Mouse (Mus musculus) thymus, adult 2 months (tissue): ENCODE measurements around the gene Tradd.

Experiments used
- CTCF ChIP-seq: fragments of 200-500 bp; IDR thresholded peaks from 2 replicates; pipeline ENCODE4 v1.5.1; 2012; ENCODE audit warnings: mild to moderate bottlenecking, control low read depth, low read length, moderate library complexity, borderline replicate concordance; ENCODE audit not compliant: control insufficient read depth, poor library complexity, insufficient read depth; ENCODE audit errors: extremely low read depth
- POLR2A ChIP-seq: fragments of 200-500 bp; IDR thresholded peaks from 2 replicates; pipeline ENCODE4 v1.6.1; 2012; ENCODE audit warnings: mild to moderate bottlenecking, low read length, control low read depth, moderate library complexity; ENCODE audit not compliant: control insufficient read depth, poor library complexity, insufficient read depth; ENCODE audit errors: extremely low read depth

GRCm38 (mm10) chr8:105254152-105254965 lies 10.1 kb downstream of the Tradd start:
- TF ChIP-seq CTCF (peak; percentile 86), POLR2A (peak; percentile 57; the same call in 1 of the 2 replicates)
